Comparison of ENCODE assay signal across 14 mouse cellular contexts in genomic region chr8:83300135-83300534, GRCm38 (mm10). TPM values are rescaled to one million over a fixed set of nuclear protein-coding genes. Genes with fewer than 3 reads are reported as not detected.
A peak's percentile ranks its signal among the peaks of the same experiment; 100 is the strongest.
DNase-seq lines count a peak whose midpoint lies in the region; ATAC-seq lines count a peak whose summit lies in the region.
"Had no signal": no experiment of that assay in that cellular context is flagged by ENCODE, and none has a peak within 500 bp of the region (broad histone marks: within the 10 kb centered on the region; RNA-seq: fewer than 3 reads in every experiment).

No protein-coding gene starts in this region.

- H3K4me3 ChIP-seq in hindbrain, embryonic 10.5 days = no peak overlapping the region
- H3K4me3 ChIP-seq: embryonic facial prominence, embryonic 15.5 days; midbrain, embryonic 15.5 days had no signal

- H3K27ac ChIP-seq in hindbrain, embryonic 10.5 days = no peak overlapping the region
- H3K27ac ChIP-seq: embryonic facial prominence, embryonic 15.5 days; midbrain, embryonic 15.5 days had no signal

- H3K36me3 ChIP-seq in hindbrain, embryonic 10.5 days = no peaks in the 10 kb centered on the region
- H3K36me3 ChIP-seq: embryonic facial prominence, embryonic 15.5 days; midbrain, embryonic 15.5 days had no signal

- ATAC-seq in erythroblast, adult 5-6 weeks (replicated peaks; ENCODE audit: low FRiP score, poor library complexity, severe bottlenecking) = 0 out of 2 replicates have a peak, but pooled peaks have one; percentile 49
- ATAC-seq: inflammation-experienced regulatory T-cells, adult 6 months; midbrain, embryonic 15.5 days had no signal

- peak; percentile 4 to 35 for DNase-seq in adrenal gland, postnatal 36 days
- DNase-seq in adrenal gland, adult 8-10 months = no peak
- peak; percentile 12 for DNase-seq in retina, postnatal 1 day
- no peak for DNase-seq in retina, embryonic 14.5 days (ENCODE audit: low spot score)
- DNase-seq in thymus, postnatal 36 days = peak; percentile 6
- no peak for DNase-seq in cerebellum, adult 9-11 months
- DNase-seq in hindbrain, embryonic 10.5 days (ENCODE audit: low spot score) = no peak
- DNase-seq: cerebellum, adult 11 months had no signal

- no peaks in the 10 kb centered on the region for H3K9me3 ChIP-seq in hindbrain, embryonic 10.5 days
- H3K9me3 ChIP-seq: embryonic facial prominence, embryonic 15.5 days; midbrain, embryonic 15.5 days had no signal

- no peaks in the 10 kb centered on the region for H3K4me1 ChIP-seq in hindbrain, embryonic 10.5 days (replicated peaks)
- H3K4me1 ChIP-seq: embryonic facial prominence, embryonic 15.5 days; midbrain, embryonic 15.5 days had no signal

- no peaks in the 10 kb centered on the region for H3K27me3 ChIP-seq in hindbrain, embryonic 10.5 days (ENCODE audit: insufficient read depth, poor library complexity, severe bottlenecking)
- H3K27me3 ChIP-seq: embryonic facial prominence, embryonic 15.5 days; midbrain, embryonic 15.5 days had no signal

- WGBS in hindbrain, embryonic 10.5 days = 52% methylated on average over 1 of the region's 1 CpGs

RNA-seq across cellular contexts. Expression of gene Ucp1, which starts 10.0 kb away (rescaled TPM):
- 100 to 1,000 TPM; 518 to 847 TPM for total RNA-seq in adrenal gland, postnatal 36 days (2021)
- total RNA-seq in adrenal gland, adult 8-10 months (2022) = 100 to 1,000 TPM in 3 of 4 experiments, 10 to 100 TPM in 1; 12.0 to 493 (median 342) TPM
- total RNA-seq in erythroblast, adult 5-6 weeks (2015; ENCODE audit: low replicate concordance) = not detected in 2 replicates
- not detected in 2 replicates for total RNA-seq in erythroblast, adult 5-6 weeks (2017; ENCODE audit: low replicate concordance)
- polyA plus RNA-seq in hindbrain, embryonic 10.5 days (2016; fragmentation: Nextera tagmentation; extraction: Ambion mirVana) = 0.10 TPM in 1 of 2 replicates, not detected in the other
- polyA plus RNA-seq: inflammation-experienced regulatory T-cells, adult 6 months; limb, embryonic 11.5 days had no signal

RNA-seq across cellular contexts. Expression of gene Elmod2, which starts 32.2 kb away (rescaled TPM):
- total RNA-seq in adrenal gland, postnatal 36 days (2021) = 10 to 100 TPM; 22.4 to 25.4 TPM
- total RNA-seq in adrenal gland, adult 8-10 months (2022) = 10 to 100 TPM; 17.3 to 19.0 (median 18.3) TPM
- 5.8 and 6.9 TPM in 2 replicates for total RNA-seq in erythroblast, adult 5-6 weeks (2015; ENCODE audit: low replicate concordance)
- total RNA-seq in erythroblast, adult 5-6 weeks (2017; ENCODE audit: low replicate concordance) = 8.8 and 12.5 TPM in 2 replicates
- polyA plus RNA-seq in hindbrain, embryonic 10.5 days (2016; fragmentation: Nextera tagmentation; extraction: Ambion mirVana) = 15.6 and 21.0 TPM in 2 replicates

RNA-seq across cellular contexts. Expression of gene Mgat4d, which starts 48.1 kb away (rescaled TPM):
- not detected for total RNA-seq in adrenal gland, postnatal 36 days (2021)
- total RNA-seq in adrenal gland, adult 8-10 months (2022) = not detected
- not detected in 2 replicates for total RNA-seq in erythroblast, adult 5-6 weeks (2015; ENCODE audit: low replicate concordance)
- total RNA-seq in erythroblast, adult 5-6 weeks (2017; ENCODE audit: low replicate concordance) = not detected in 2 replicates
- polyA plus RNA-seq in hindbrain, embryonic 10.5 days (2016; fragmentation: Nextera tagmentation; extraction: Ambion mirVana) = not detected in 2 replicates
- total RNA-seq: gastrocnemius, postnatal 4 days had no signal
- polyA plus RNA-seq: embryonic facial prominence, embryonic 15.5 days; inflammation-experienced regulatory T-cells, adult 6 months; limb, embryonic 11.5 days; midbrain, embryonic 15.5 days had no signal

Comparison
In these comparisons a context has a peak if more than half of its experiments do, and no peak if none do; other contexts are left out.
1. DNase-seq: peak in adrenal gland, postnatal 36 days (2 of 2), retina, postnatal 1 day (single experiment) and thymus, postnatal 36 days (2 of 2); none in adrenal gland, adult 8-10 months (single experiment), retina, embryonic 14.5 days (single experiment), cerebellum, adult 9-11 months (single experiment) and hindbrain, embryonic 10.5 days (single experiment).
2. RNA of gene Ucp1, which starts 10.0 kb away (total RNA-seq): 518 to 847 TPM in adrenal gland, postnatal 36 days and 12.0 to 493 TPM in adrenal gland, adult 8-10 months; not detected in erythroblast, adult 5-6 weeks; every median in the first group is over 10 times any median in the second.